Mouse (Mus musculus): ENCODE measurements around the gene Fbxl17. TPM values are rescaled to one million over a fixed set of nuclear protein-coding genes. Genes with fewer than 3 reads are reported as not detected.

Fbxl17 gene
- total and polyA plus RNA-seq, 2 experiments from 2014 or later, result 13.1 to 22.3 TPM

- Histone ChIP-seq H3K4me1 (ENCODE audit: insufficient read depth, low read length) (no peaks in the 10 kb centered on the region), H3K4me3 (ENCODE audit: low read length) (no peak overlapping the region), H3K27ac (no peak overlapping the region), H3K9me3 (ENCODE audit: low read length) (no peaks in the 10 kb centered on the region), H3K9ac (replicated peaks; ENCODE audit: low read length) (no peak overlapping the region), H3K36me3 (ENCODE audit: insufficient read depth, low read length) (no peaks in the 10 kb centered on the region), H3K27me3 (ENCODE audit: insufficient read depth, low read length) (no peaks in the 10 kb centered on the region), H3K4me2 (ENCODE audit: low read depth, low read length) (no peak overlapping the region)
- DNase-seq (ENCODE audit: low spot score) (no peak), ATAC-seq (no peak)
- TF ChIP-seq CTCF (IDR thresholded peaks at IDR 0.05; ENCODE audit: low read depth), result no peak
- 90% methylated on average over 10 of the region's 10 CpGs for WGBS
Measured at GRCm38 (mm10) chr17:63261508-63262141, 238.2 kb downstream of the Fbxl17 start.

GRCm38 (mm10) chr17:63259091-63259490 lies 240.7 kb downstream of the Fbxl17 start:
- H3K27ac ChIP-seq, result no peak overlapping the region
- WGBS, result 87% methylated on average over 3 of the region's 3 CpGs
- no peak for ATAC-seq
- H3K4me2 ChIP-seq (ENCODE audit: low read depth, low read length), result no peak overlapping the region
- no peaks in the 10 kb centered on the region for H3K4me1 ChIP-seq (ENCODE audit: insufficient read depth, low read length)
- no peak for TF ChIP-seq CTCF (IDR thresholded peaks at IDR 0.05; ENCODE audit: low read depth)
- no peaks in the 10 kb centered on the region for H3K9me3 ChIP-seq (ENCODE audit: low read length)
- no peak for DNase-seq (ENCODE audit: low spot score)
- no peaks in the 10 kb centered on the region for H3K36me3 ChIP-seq (ENCODE audit: insufficient read depth, low read length)
- no peaks in the 10 kb centered on the region for H3K27me3 ChIP-seq (ENCODE audit: insufficient read depth, low read length)
- H3K9ac ChIP-seq (replicated peaks; ENCODE audit: low read length), result no peak overlapping the region
- no peak overlapping the region for H3K4me3 ChIP-seq (ENCODE audit: low read length)

GRCm38 (mm10) chr17:63246144-63246619 lies 253.6 kb downstream of the Fbxl17 start:
- WGBS, result 86% methylated on average over 7 of the region's 7 CpGs
- no peaks in the 10 kb centered on the region for H3K27me3 ChIP-seq (ENCODE audit: insufficient read depth, low read length)
- H3K4me3 ChIP-seq (ENCODE audit: low read length), result no peak overlapping the region
- no peak for ATAC-seq
- H3K9me3 ChIP-seq (ENCODE audit: low read length), result no peaks in the 10 kb centered on the region
- no peak for DNase-seq (ENCODE audit: low spot score)
- no peak overlapping the region for H3K27ac ChIP-seq
- H3K4me2 ChIP-seq (ENCODE audit: low read depth, low read length), result no peak overlapping the region
- H3K36me3 ChIP-seq (ENCODE audit: insufficient read depth, low read length), result no peaks in the 10 kb centered on the region
- TF ChIP-seq CTCF (IDR thresholded peaks at IDR 0.05; ENCODE audit: low read depth), result no peak
- no peaks in the 10 kb centered on the region for H3K4me1 ChIP-seq (ENCODE audit: insufficient read depth, low read length)
- no peak overlapping the region for H3K9ac ChIP-seq (replicated peaks; ENCODE audit: low read length)

GRCm38 (mm10) chr17:63245472-63245871 lies 254.3 kb downstream of the Fbxl17 start:
- H3K4me2 ChIP-seq (ENCODE audit: low read depth, low read length), result no peak overlapping the region
- H3K4me1 ChIP-seq (ENCODE audit: insufficient read depth, low read length), result no peaks in the 10 kb centered on the region
- H3K36me3 ChIP-seq (ENCODE audit: insufficient read depth, low read length), result no peaks in the 10 kb centered on the region
- ATAC-seq, result no peak
- TF ChIP-seq CTCF (IDR thresholded peaks at IDR 0.05; ENCODE audit: low read depth), result no peak
- H3K9me3 ChIP-seq (ENCODE audit: low read length), result no peaks in the 10 kb centered on the region
- H3K27me3 ChIP-seq (ENCODE audit: insufficient read depth, low read length), result no peaks in the 10 kb centered on the region
- WGBS, result 91% methylated on average over 9 of the region's 9 CpGs
- H3K4me3 ChIP-seq (ENCODE audit: low read length), result no peak overlapping the region
- no peak overlapping the region for H3K27ac ChIP-seq
- no peak for DNase-seq (ENCODE audit: low spot score)
- no peak overlapping the region for H3K9ac ChIP-seq (replicated peaks; ENCODE audit: low read length)

- 100% methylated on average over 3 of the region's 3 CpGs for WGBS
- ATAC-seq, result no peak
Measured at GRCm38 (mm10) chr17:63242761-63243160, 257.1 kb downstream of the Fbxl17 start.

GRCm38 (mm10) chr17:63240731-63241106 lies 259.1 kb downstream of the Fbxl17 start:
- no peak overlapping the region for H3K4me2 ChIP-seq (ENCODE audit: low read depth, low read length)
- H3K27ac ChIP-seq, result no peak overlapping the region
- H3K4me3 ChIP-seq (ENCODE audit: low read length), result no peak overlapping the region
- DNase-seq (ENCODE audit: low spot score) (no peak), ATAC-seq (no peak)
- no peak overlapping the region for H3K9ac ChIP-seq (replicated peaks; ENCODE audit: low read length)
- H3K36me3 ChIP-seq (ENCODE audit: insufficient read depth, low read length), result no peaks in the 10 kb centered on the region
- H3K4me1 ChIP-seq (ENCODE audit: insufficient read depth, low read length), result no peaks in the 10 kb centered on the region
- WGBS, result 84% methylated on average over 5 of the region's 5 CpGs
- no peak for TF ChIP-seq CTCF (IDR thresholded peaks at IDR 0.05; ENCODE audit: low read depth)
- H3K27me3 ChIP-seq (ENCODE audit: insufficient read depth, low read length), result no peaks in the 10 kb centered on the region
- no peaks in the 10 kb centered on the region for H3K9me3 ChIP-seq (ENCODE audit: low read length)

More at GRCm38 (mm10) chr17:63242761-63243160, 257.1 kb downstream of the Fbxl17 start:
- no peak for DNase-seq (ENCODE audit: low spot score)
- no peaks in the 10 kb centered on the region for H3K36me3 ChIP-seq (ENCODE audit: insufficient read depth, low read length)
- no peaks in the 10 kb centered on the region for H3K9me3 ChIP-seq (ENCODE audit: low read length)
- H3K27ac ChIP-seq, result no peak overlapping the region
- no peak for TF ChIP-seq CTCF (IDR thresholded peaks at IDR 0.05; ENCODE audit: low read depth)
- no peaks in the 10 kb centered on the region for H3K4me1 ChIP-seq (ENCODE audit: insufficient read depth, low read length)
- no peak overlapping the region for H3K4me2 ChIP-seq (ENCODE audit: low read depth, low read length)
- H3K9ac ChIP-seq (replicated peaks; ENCODE audit: low read length), result no peak overlapping the region
- no peak overlapping the region for H3K4me3 ChIP-seq (ENCODE audit: low read length)
- no peaks in the 10 kb centered on the region for H3K27me3 ChIP-seq (ENCODE audit: insufficient read depth, low read length)

- no peak overlapping the region for H3K4me3 ChIP-seq (ENCODE audit: low read length)
- DNase-seq (ENCODE audit: low spot score), result no peak
- H3K4me2 ChIP-seq (ENCODE audit: low read depth, low read length), result no peak overlapping the region
- no peak overlapping the region for H3K27ac ChIP-seq
- H3K4me1 ChIP-seq (ENCODE audit: insufficient read depth, low read length), result no peaks in the 10 kb centered on the region
- no peak for TF ChIP-seq CTCF (IDR thresholded peaks at IDR 0.05; ENCODE audit: low read depth)
- no peaks in the 10 kb centered on the region for H3K9me3 ChIP-seq (ENCODE audit: low read length)
- H3K9ac ChIP-seq (replicated peaks; ENCODE audit: low read length), result no peak overlapping the region
- H3K36me3 ChIP-seq (ENCODE audit: insufficient read depth, low read length), result no peaks in the 10 kb centered on the region
- 69% methylated on average over 9 of the region's 9 CpGs for WGBS
- ATAC-seq, result no peak
- no peaks in the 10 kb centered on the region for H3K27me3 ChIP-seq (ENCODE audit: insufficient read depth, low read length)
Measured at GRCm38 (mm10) chr17:63240021-63240730, 259.6 kb downstream of the Fbxl17 start.
